Mouse (Mus musculus) liver, adult 2 months (tissue): Measurements from ENCODE around the gene Dock11.

Source experiments
- CTCF ChIP-seq: fragments of 200-500 bp; IDR thresholded peaks from 2 replicates; pipeline ENCODE4 v1.5.1; 2011; ENCODE audit warnings: low read depth, low read length, control low read depth
- POLR2A ChIP-seq: fragments of 200-500 bp; IDR thresholded peaks from 2 replicates; pipeline ENCODE4 v1.6.1; 2011; ENCODE audit warnings: low read length, control low read depth; ENCODE audit not compliant: insufficient read depth; ENCODE audit errors: extremely low read depth

- peak; percentile 12; the same call in 1 of the 2 replicates for TF ChIP-seq CTCF
- no peak for TF ChIP-seq POLR2A
These were observed 108.4 kb downstream of the Dock11 start for GRCm38 (mm10) chrX:35997004-35997403.
